ENCODE assay signal across 22 mouse cellular contexts in the genomic region with DNA sequence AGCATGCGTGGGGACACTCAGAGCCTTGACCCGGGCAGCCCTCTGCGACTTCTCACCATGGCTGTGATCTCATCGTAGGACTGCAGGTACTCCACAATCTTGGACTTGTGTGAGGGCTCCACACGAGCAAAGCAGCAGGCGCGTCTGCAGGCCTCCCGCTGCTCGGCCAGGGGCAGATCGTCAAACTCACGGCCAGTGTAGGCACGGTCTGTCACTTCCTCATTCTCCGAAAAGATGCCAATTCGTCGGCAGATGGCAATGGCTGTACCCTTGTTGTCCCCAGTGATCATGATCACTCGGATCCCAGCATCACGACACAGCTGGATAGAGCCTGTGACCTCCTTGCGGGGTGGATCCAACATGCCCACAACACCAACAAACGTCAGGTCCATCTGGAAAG. TPM values are rescaled to one million over a fixed set of nuclear protein-coding genes. Genes with fewer than 3 reads are reported as not detected.
A peak's percentile ranks its signal among the peaks of the same experiment; 100 is the strongest.
DNase-seq lines count a peak whose midpoint lies in the region; ATAC-seq lines count a peak whose summit lies in the region.
"Had no signal": no experiment of that assay in that cellular context is flagged by ENCODE, and none has a peak within 500 bp of the region (broad histone marks: within the 10 kb centered on the region; RNA-seq: fewer than 3 reads in every experiment).

No protein-coding gene starts in this region.

- no peaks in the 10 kb centered on the region for H3K9me3 ChIP-seq in hindbrain, embryonic 11.5 days (ENCODE audit: control insufficient read depth, low read length)
- H3K9me3 ChIP-seq: embryonic facial prominence, embryonic 13.5 days; forebrain, embryonic 12.5 days; heart, embryonic 10.5 days; heart, embryonic 15.5 days; hindbrain, embryonic 10.5 days; hindbrain, embryonic 15.5 days had no signal

- no peaks in the 10 kb centered on the region for H3K27me3 ChIP-seq in hindbrain, embryonic 11.5 days (ENCODE audit: control insufficient read depth, insufficient read depth, low read length)
- H3K27me3 ChIP-seq: embryonic facial prominence, embryonic 13.5 days; forebrain, embryonic 12.5 days; heart, embryonic 15.5 days; hindbrain, embryonic 15.5 days had no signal

- 93% methylated on average over 19 of the region's 19 CpGs for WGBS in hindbrain, embryonic 11.5 days

- H3K4me2 ChIP-seq in hindbrain, embryonic 11.5 days (replicated peaks; ENCODE audit: low read depth, low read length) = no peak overlapping the region
- H3K4me2 ChIP-seq: embryonic facial prominence, embryonic 13.5 days; forebrain, embryonic 12.5 days; heart, embryonic 15.5 days; hindbrain, embryonic 15.5 days had no signal

- H3K27ac ChIP-seq in hindbrain, embryonic 11.5 days (ENCODE audit: low read depth, low read length) = no peak overlapping the region
- H3K27ac ChIP-seq: embryonic facial prominence, embryonic 13.5 days; forebrain, embryonic 12.5 days; heart, embryonic 10.5 days; heart, embryonic 15.5 days; hindbrain, embryonic 10.5 days; hindbrain, embryonic 15.5 days had no signal

- no peak overlapping the region for H3K9ac ChIP-seq in hindbrain, embryonic 11.5 days (ENCODE audit: low read depth, low read length)
- H3K9ac ChIP-seq: embryonic facial prominence, embryonic 13.5 days; forebrain, embryonic 12.5 days; heart, embryonic 15.5 days; hindbrain, embryonic 15.5 days had no signal

- ATAC-seq in megakaryocyte, adult 5-6 weeks (ENCODE audit: poor library complexity, severe bottlenecking) = peak; percentile 89
- no peak for ATAC-seq in hindbrain, embryonic 11.5 days (ENCODE audit: low FRiP score)
- ATAC-seq: forebrain, embryonic 16.5 days had no signal

- peak; percentile 13 for DNase-seq in gastrocnemius, postnatal 10 days
- DNase-seq in gastrocnemius, postnatal 25 days = no peak
- DNase-seq in testis, postnatal 10 days (ENCODE audit: low spot score) = peak; percentile 39
- DNase-seq in testis, postnatal 14 days (ENCODE audit: low spot score) = no peak
- no peak for DNase-seq in adrenal gland, adult 18-20 months (ENCODE audit: low spot score in 2 of 2)
- DNase-seq in hindbrain, embryonic 11.5 days (ENCODE audit: low spot score) = no peak
- DNase-seq: adrenal gland, postnatal 14 days; cerebellum, adult 11-12 months; cerebellum, adult 9-10 months; cerebellum, postnatal 25 days; heart, adult 18-20 months; heart, postnatal 14 days had no signal

- no peak overlapping the region for H3K4me3 ChIP-seq in hindbrain, embryonic 11.5 days (ENCODE audit: low read depth, low read length)
- H3K4me3 ChIP-seq: embryonic facial prominence, embryonic 13.5 days; forebrain, embryonic 12.5 days; heart, embryonic 10.5 days; heart, embryonic 15.5 days; hindbrain, embryonic 10.5 days; hindbrain, embryonic 15.5 days had no signal

- H3K36me3 ChIP-seq in hindbrain, embryonic 11.5 days (ENCODE audit: control insufficient read depth, insufficient read depth, low read length) = no peaks in the 10 kb centered on the region; the same call in 1 of the 2 replicates

- no peaks in the 10 kb centered on the region for H3K4me1 ChIP-seq in hindbrain, embryonic 11.5 days (replicated peaks; ENCODE audit: control insufficient read depth, insufficient read depth, low read length)
- H3K4me1 ChIP-seq: embryonic facial prominence, embryonic 13.5 days; forebrain, embryonic 12.5 days; heart, embryonic 10.5 days; heart, embryonic 15.5 days; hindbrain, embryonic 10.5 days; hindbrain, embryonic 15.5 days had no signal

RNA-seq across cellular contexts. Expression of a gene that starts 14.4 kb away (rescaled TPM):
- over 10,000 TPM; 11,325 to 12,607 TPM for total RNA-seq in gastrocnemius, postnatal 10 days (2021)
- over 10,000 TPM; 22,501 to 25,220 TPM for total RNA-seq in gastrocnemius, postnatal 25 days (2021)
- total RNA-seq in megakaryocyte, adult 5-6 weeks (2015) = 0.07 and 0.52 TPM in 2 replicates
- total RNA-seq in megakaryocyte, adult 5-6 weeks (2017) = not detected in 2 replicates
- total RNA-seq in adrenal gland, adult 18-20 months (2021) = 10 to 100 TPM in 1 of 2 experiments, not detected in 1; 10.0 TPM
- 2.7 and 3.0 TPM in 2 replicates for polyA plus RNA-seq in hindbrain, embryonic 11.5 days (2014; fragmentation: Nextera tagmentation; extraction: Ambion mirVana)

RNA-seq across cellular contexts. Expression of a gene that starts 19.9 kb away (rescaled TPM):
- total RNA-seq in gastrocnemius, postnatal 10 days (2021) = 10 to 100 TPM; 11.4 to 15.2 TPM
- total RNA-seq in gastrocnemius, postnatal 25 days (2021) = 10 to 100 TPM; 11.2 to 14.6 TPM
- total RNA-seq in megakaryocyte, adult 5-6 weeks (2015) = 6.7 and 6.8 TPM in 2 replicates
- total RNA-seq in megakaryocyte, adult 5-6 weeks (2017) = 21.4 and 25.0 TPM in 2 replicates
- 10 to 100 TPM; 42.2 to 43.2 TPM for total RNA-seq in adrenal gland, adult 18-20 months (2021)
- 19.5 and 20.2 TPM in 2 replicates for polyA plus RNA-seq in hindbrain, embryonic 11.5 days (2014; fragmentation: Nextera tagmentation; extraction: Ambion mirVana)

RNA-seq across cellular contexts. Expression of a gene that starts 26.7 kb away (rescaled TPM):
- total RNA-seq in gastrocnemius, postnatal 10 days (2021) = 10 to 100 TPM; 52.0 to 53.7 TPM
- total RNA-seq in gastrocnemius, postnatal 25 days (2021) = 10 to 100 TPM; 41.5 to 43.9 TPM
- total RNA-seq in megakaryocyte, adult 5-6 weeks (2015) = 18.2 and 20.6 TPM in 2 replicates
- total RNA-seq in megakaryocyte, adult 5-6 weeks (2017) = 9.9 and 10.6 TPM in 2 replicates
- 10 to 100 TPM; 56.2 to 60.8 TPM for total RNA-seq in adrenal gland, adult 18-20 months (2021)
- 38.0 and 41.0 TPM in 2 replicates for polyA plus RNA-seq in hindbrain, embryonic 11.5 days (2014; fragmentation: Nextera tagmentation; extraction: Ambion mirVana)

RNA-seq across cellular contexts. Expression of a gene that starts 33.8 kb away (rescaled TPM):
- under 1 TPM; 0.35 to 0.72 TPM for total RNA-seq in gastrocnemius, postnatal 10 days (2021)
- under 1 TPM in 1 of 2 experiments, not detected in 1; 0.48 TPM for total RNA-seq in gastrocnemius, postnatal 25 days (2021)
- 0.20 and 1.1 TPM in 2 replicates for total RNA-seq in megakaryocyte, adult 5-6 weeks (2015)
- 0.24 TPM in 1 of 2 replicates, not detected in the other for total RNA-seq in megakaryocyte, adult 5-6 weeks (2017)
- total RNA-seq in adrenal gland, adult 18-20 months (2021) = under 1 TPM; 0.19 to 0.50 TPM
- polyA plus RNA-seq in hindbrain, embryonic 11.5 days (2014; fragmentation: Nextera tagmentation; extraction: Ambion mirVana) = not detected in 2 replicates
- total RNA-seq: MEL had no signal
- polyA plus RNA-seq: C2C12; embryonic facial prominence, embryonic 13.5 days; forebrain, embryonic 12.5 days; forebrain, embryonic 16.5 days; heart, embryonic 10.5 days; heart, embryonic 15.5 days; hindbrain, embryonic 10.5 days had no signal

RNA-seq across cellular contexts. Expression of a gene that starts 38.7 kb away (rescaled TPM):
- 100 to 1,000 TPM in 1 of 2 experiments, 10 to 100 TPM in 1; 99.0 to 114 TPM for total RNA-seq in gastrocnemius, postnatal 10 days (2021)
- total RNA-seq in gastrocnemius, postnatal 25 days (2021) = 100 to 1,000 TPM; 131 to 139 TPM
- 40.2 and 44.3 TPM in 2 replicates for total RNA-seq in megakaryocyte, adult 5-6 weeks (2015)
- 33.8 and 44.9 TPM in 2 replicates for total RNA-seq in megakaryocyte, adult 5-6 weeks (2017)
- total RNA-seq in adrenal gland, adult 18-20 months (2021) = 100 to 1,000 TPM; 221 to 235 TPM
- polyA plus RNA-seq in hindbrain, embryonic 11.5 days (2014; fragmentation: Nextera tagmentation; extraction: Ambion mirVana) = 140 and 147 TPM in 2 replicates

Comparison
In these comparisons a context has a peak if more than half of its experiments do, and no peak if none do; other contexts are left out.
1. DNase-seq: peak in gastrocnemius, postnatal 10 days (single experiment) and testis, postnatal 10 days (single experiment); none in gastrocnemius, postnatal 25 days (single experiment), testis, postnatal 14 days (single experiment), adrenal gland, adult 18-20 months (0 of 2) and hindbrain, embryonic 11.5 days (single experiment).
2. RNA of a gene that starts 14.4 kb away (total RNA-seq): 22,501 to 25,220 TPM in gastrocnemius, postnatal 25 days and 11,325 to 12,607 TPM in gastrocnemius, postnatal 10 days; 10.0 TPM in adrenal gland, adult 18-20 months and 0.07 to 0.52 TPM in megakaryocyte, adult 5-6 weeks; every median in the first group is over 1,000 times any median in the second.